Mouse (Mus musculus) spleen, adult 2 months (tissue): Measurements from ENCODE around the gene Traf3ip1. TPM values are rescaled to one million over a fixed set of nuclear protein-coding genes. Genes with fewer than 3 reads are reported as not detected.

Source experiments
- DNase-seq, 2 experiments: peaks; one replicate each; pipeline versions ENCODE4 v3.0.0 to v3.0.0-alpha.2; 2012 to 2021; ENCODE audit warnings: low spot score in 2 of 2, low read depth in 1 of 2
- H3K27ac ChIP-seq: fragments of 200-500 bp; 2 replicates; pipeline ENCODE4 v1.5.1; 2012; ENCODE audit warnings: low read length, inconsistent platforms; ENCODE audit not compliant: insufficient read depth
- H3K27me3 ChIP-seq: fragments of 200-500 bp; 2 replicates; pipeline ENCODE4 v1.6.1; 2012; ENCODE audit warnings: mild to moderate bottlenecking, moderate library complexity, low read length, inconsistent platforms; ENCODE audit not compliant: control insufficient read depth, insufficient read depth
- H3K36me3 ChIP-seq: fragments of 200-500 bp; 2 replicates; pipeline ENCODE4 v1.6.1; 2012; ENCODE audit warnings: mild to moderate bottlenecking, low read length, inconsistent platforms; ENCODE audit not compliant: control insufficient read depth, insufficient read depth
- H3K4me1 ChIP-seq: fragments of 200-500 bp; 2 replicates; pipeline ENCODE4 v1.6.1; 2011; ENCODE audit warnings: inconsistent platforms; ENCODE audit not compliant: control insufficient read depth, insufficient read depth, insufficient read length
- H3K4me3 ChIP-seq: fragments of 200-500 bp; 2 replicates; pipeline ENCODE4 v1.5.1; 2011; ENCODE audit warnings: mild to moderate bottlenecking, inconsistent platforms; ENCODE audit not compliant: insufficient read depth, insufficient read length; ENCODE audit errors: extremely low read depth
- CTCF ChIP-seq: fragments of 200-500 bp; IDR thresholded peaks from 2 replicates; pipeline ENCODE4 v1.5.1; 2011; ENCODE audit warnings: mild to moderate bottlenecking, inconsistent platforms; ENCODE audit not compliant: insufficient read depth, insufficient read length, insufficient replicate concordance; ENCODE audit errors: extremely low read depth
- POLR2A ChIP-seq: fragments of 200-500 bp; IDR thresholded peaks from 2 replicates; pipeline ENCODE4 v1.6.1; 2011; ENCODE audit warnings: low read depth, low read length, inconsistent platforms
- WGBS: fragments of 180-500 bp; shearing (Covaris S2); methylation state at CpG from one replicate; pipeline ENCODE4 v1.1.7; 2018; 5-methylcytosine and 5-hydroxymethylcytosine counted together
- polyA plus RNA-seq: library from polyadenylated mRNA; depleted of rRNA; stranded (reverse); fragments of >200 nt; gene quantifications from 2 replicates; pipeline ENCODE4 v1.2.3, GENCODE M21; 2012; rRNA removed

Gene Traf3ip1
- polyA plus RNA-seq, 1 experiment, result 3.9 TPM

DNA sequence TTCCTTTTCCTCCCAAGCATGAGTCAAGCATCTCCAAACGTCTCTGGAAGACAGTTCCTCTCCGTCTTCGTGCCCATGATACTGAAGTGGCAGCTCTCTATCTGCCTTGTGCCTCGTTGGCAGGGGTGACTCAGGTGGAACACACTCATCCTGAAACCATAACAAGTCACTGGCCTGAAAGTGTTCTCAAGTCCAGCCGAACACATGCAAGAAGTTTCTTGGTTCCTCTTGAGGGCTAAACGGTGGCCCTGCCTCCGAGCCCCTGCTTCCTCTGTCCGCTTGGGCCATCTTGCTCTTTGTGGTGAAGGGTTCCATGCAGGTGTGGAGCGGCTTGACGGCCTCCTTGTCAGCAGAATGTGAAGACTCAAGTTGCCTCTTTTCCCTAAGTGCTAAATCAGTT, 78.0 kb downstream of the Traf3ip1 start:
- Histone ChIP-seq H3K27me3 (no peaks in the 10 kb centered on the region), H3K36me3 (no peaks in the 10 kb centered on the region), H3K27ac (no peak overlapping the region), H3K4me1 (no peaks in the 10 kb centered on the region), H3K4me3 (no peak overlapping the region)
- TF ChIP-seq POLR2A (no peak), CTCF (no peak)
- no peak for DNase-seq
- 48% methylated on average over 10 of the region's 10 CpGs for WGBS

DNA sequence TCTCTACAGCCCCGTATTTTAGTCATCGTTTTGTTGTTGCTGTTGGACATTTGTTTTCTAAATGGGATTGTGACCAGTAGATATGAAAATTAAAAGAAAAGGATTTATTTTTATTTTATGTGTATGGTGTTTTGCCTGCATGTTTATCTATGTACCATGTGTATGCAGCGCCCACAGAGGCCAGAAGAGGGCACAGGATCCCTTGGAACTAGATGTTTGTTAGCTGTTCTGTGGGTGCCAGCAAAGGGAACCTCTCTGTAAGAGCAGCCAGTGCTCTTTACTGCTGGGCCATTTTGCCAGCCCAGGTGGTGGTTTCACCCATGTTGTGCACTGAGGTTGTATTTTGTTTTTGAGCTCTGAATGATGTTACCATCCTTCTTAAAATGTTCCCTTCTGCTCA, 79.8 kb downstream of the Traf3ip1 start:
- no peak overlapping the region for H3K4me3 ChIP-seq
- no peak overlapping the region for H3K27ac ChIP-seq
- no peak for TF ChIP-seq POLR2A
- no peak for TF ChIP-seq CTCF
- H3K4me1 ChIP-seq, result no peaks in the 10 kb centered on the region
- no peak for DNase-seq
- 67% methylated on average over 3 of the region's 3 CpGs for WGBS
- no peaks in the 10 kb centered on the region for H3K36me3 ChIP-seq
- no peaks in the 10 kb centered on the region for H3K27me3 ChIP-seq

DNA sequence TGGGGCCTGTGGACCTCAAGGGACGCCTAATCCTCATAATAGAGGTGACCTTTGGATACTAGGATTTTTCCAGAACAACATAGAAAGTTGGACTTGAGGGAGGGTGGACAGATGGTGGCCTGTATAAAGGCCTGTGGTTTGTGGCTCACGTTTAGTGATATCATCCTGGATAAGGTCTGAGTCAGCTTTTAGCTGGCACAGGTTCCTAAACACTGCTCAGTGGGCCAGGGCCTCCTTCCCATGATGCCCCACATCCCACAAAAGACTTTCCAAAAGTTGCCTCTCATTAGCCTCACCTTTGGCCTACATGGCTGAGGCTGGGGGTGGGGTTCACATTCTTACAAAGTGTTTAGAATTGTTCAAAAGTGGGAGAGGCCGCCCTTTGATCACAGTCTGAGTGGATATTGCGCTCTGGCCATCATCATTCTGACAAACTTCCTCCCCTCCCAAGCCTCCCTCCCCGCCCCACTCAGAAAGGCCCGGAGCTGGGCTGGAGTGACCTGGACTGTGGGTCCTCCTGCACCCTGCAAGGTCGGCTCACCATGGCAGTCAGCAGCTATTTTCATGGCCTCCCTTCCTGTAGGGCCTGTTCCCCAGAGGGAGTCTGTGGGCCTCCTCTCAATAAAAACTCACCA, 83.6 kb downstream of the Traf3ip1 start:
- Histone ChIP-seq H3K27ac (no peak overlapping the region), H3K36me3 (no peaks in the 10 kb centered on the region), H3K4me3 (no peak overlapping the region), H3K27me3 (no peaks in the 10 kb centered on the region), H3K4me1 (no peaks in the 10 kb centered on the region)
- 79% methylated on average over 7 of the region's 7 CpGs for WGBS
- no peak for TF ChIP-seq CTCF
- TF ChIP-seq POLR2A, result no peak
- DNase-seq, result no peak

Other genes starting within 250 kb of the Traf3ip1 start
- 28.6 and 31.8 TPM in 2 replicates for gene Ube2f, start 244.3 kb upstream of the Traf3ip1 start, polyA plus RNA-seq
- 20.9 and 25.3 TPM in 2 replicates for gene Scly, start 196.3 kb upstream of the Traf3ip1 start, polyA plus RNA-seq
- gene Espnl, start 172.6 kb upstream of the Traf3ip1 start, polyA plus RNA-seq, result 0.06 and 0.07 TPM in 2 replicates
- gene Klhl30, start 143.6 kb upstream of the Traf3ip1 start, polyA plus RNA-seq, result 0.75 and 0.84 TPM in 2 replicates
- 0.51 and 1.3 TPM in 2 replicates for gene Erfe, start 128.2 kb upstream of the Traf3ip1 start, polyA plus RNA-seq
- 43.9 and 46.7 TPM in 2 replicates for gene Ilkap, start 95.8 kb upstream of the Traf3ip1 start, polyA plus RNA-seq
- 59.9 and 87.9 TPM in 2 replicates for gene Hes6, start 80.6 kb upstream of the Traf3ip1 start, polyA plus RNA-seq
- 3.7 and 5.0 TPM in 2 replicates for gene Per2, start 35.3 kb upstream of the Traf3ip1 start, polyA plus RNA-seq
- gene Asb1, start 45.9 kb downstream of the Traf3ip1 start, polyA plus RNA-seq, result 9.8 and 15.9 TPM in 2 replicates